21 mouse cellular contexts compared by ENCODE assay signal in the genomic region with DNA sequence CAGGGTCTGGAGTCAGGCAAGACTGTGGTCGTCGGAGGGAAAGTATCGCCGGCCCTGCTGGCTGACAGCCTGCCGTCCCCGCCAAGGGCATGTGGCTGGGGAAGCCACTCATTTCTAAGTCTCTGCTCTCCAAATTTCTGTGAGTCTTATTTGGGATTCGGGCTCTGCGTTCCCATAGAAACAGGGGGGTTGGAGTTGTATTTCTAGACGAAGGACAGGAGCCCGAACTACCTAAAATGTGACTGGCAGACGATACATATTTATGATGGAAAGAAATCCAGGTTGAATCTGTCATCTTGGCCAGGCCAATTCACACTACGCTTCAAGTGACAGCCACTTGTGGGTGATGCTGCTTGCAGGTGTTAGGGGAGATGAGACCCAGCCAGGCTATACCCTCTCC.
DNase-seq lines count a peak whose midpoint lies in the region; ATAC-seq and TF ChIP-seq lines count a peak whose summit lies in the region.
"Had no signal": no experiment of that assay in that cellular context is flagged by ENCODE, and none has a peak within 500 bp of the region (broad histone marks: within the 10 kb centered on the region; RNA-seq: fewer than 3 reads in every experiment).

No protein-coding gene starts in this region.

- ATAC-seq in forebrain, postnatal 0 days = peak; percentile 73
- no peak for ATAC-seq in forebrain, embryonic 16.5 days
- ATAC-seq: activated CD4-positive, CD25-positive, alpha-beta regulatory T cell, adult 4 months; forebrain, embryonic 13.5 days; hindbrain, embryonic 16.5 days had no signal

- intact Hi-C loops in left cerebral cortex, postnatal 25 days (cut with DNase I) = no loop called here
- intact Hi-C loops in left cerebral cortex, adult 2 months (cut with DNase I) = no loop called here

- no peaks in the 10 kb centered on the region for H3K36me3 ChIP-seq in forebrain, postnatal 0 days (ENCODE audit: insufficient read depth)
- H3K36me3 ChIP-seq in forebrain, embryonic 16.5 days (ENCODE audit: control insufficient read depth, insufficient read depth) = no peaks in the 10 kb centered on the region
- H3K36me3 ChIP-seq: forebrain, embryonic 10.5 days; hindbrain, embryonic 13.5 days had no signal

- H3K9me3 ChIP-seq in forebrain, postnatal 0 days (ENCODE audit: low read length) = no peaks in the 10 kb centered on the region
- H3K9me3 ChIP-seq in forebrain, embryonic 16.5 days (ENCODE audit: control insufficient read depth, low read length) = no peaks in the 10 kb centered on the region
- H3K9me3 ChIP-seq: forebrain, embryonic 10.5 days; forebrain, embryonic 13.5 days; hindbrain, embryonic 13.5 days had no signal

- TF ChIP-seq CTCF in forebrain, postnatal 0 days (IDR thresholded peaks at IDR 0.05; ENCODE audit: low read depth) = no peak
- no peak for TF ChIP-seq CTCF in left cerebral cortex, adult 2 months (IDR thresholded peaks at IDR 0.05)

- H3K9ac ChIP-seq in forebrain, postnatal 0 days = no peak overlapping the region
- H3K9ac ChIP-seq in forebrain, embryonic 16.5 days (replicated peaks; ENCODE audit: low read depth, low read length) = no peak overlapping the region
- H3K9ac ChIP-seq: forebrain, embryonic 13.5 days; hindbrain, embryonic 13.5 days had no signal

- H3K27me3 ChIP-seq in forebrain, postnatal 0 days (ENCODE audit: insufficient read depth, low read length) = no peaks in the 10 kb centered on the region
- no peaks in the 10 kb centered on the region for H3K27me3 ChIP-seq in forebrain, embryonic 16.5 days (replicated peaks; ENCODE audit: control insufficient read depth, insufficient read depth, low read length)
- H3K27me3 ChIP-seq: hindbrain, embryonic 13.5 days had no signal

- DNase-seq in forebrain, postnatal 0 days = peak; percentile 64
- peak; percentile 21 to 43 for DNase-seq in left cerebral cortex, postnatal 25 days (ENCODE audit: low spot score in 2 of 2)
- DNase-seq in left cerebral cortex, adult 2 months (ENCODE audit: extremely low spot score in 1 of 2, low spot score in 2 of 2) = no peak
- DNase-seq in right cerebral cortex, postnatal 10 days (ENCODE audit: low spot score in 2 of 2) = peak; percentile 59 to 82
- DNase-seq in right cerebral cortex, adult 2 months (ENCODE audit: low spot score in 2 of 2) = no peak
- DNase-seq in brain, adult 2 months (ENCODE audit: low read depth, low spot score) = peak; percentile 38
- DNase-seq: adrenal gland, adult 8-10 months; adrenal gland, postnatal 25 days; cerebellum, adult 18-20 months; cerebellum, adult 9-10 months; cerebellum, postnatal 14 days; gastrocnemius, adult 2 months; gastrocnemius, postnatal 14 days; heart, adult 11 months had no signal

- H3K27ac ChIP-seq in forebrain, postnatal 0 days (ENCODE audit: low read depth, low read length) = 0 out of 2 replicates have a peak overlapping the region, but pooled peaks have one; percentile 36
- H3K27ac ChIP-seq in forebrain, embryonic 16.5 days (ENCODE audit: low read length) = no peak overlapping the region
- no peak overlapping the region for H3K27ac ChIP-seq in left cerebral cortex, adult 2 months
- H3K27ac ChIP-seq: forebrain, embryonic 10.5 days; forebrain, embryonic 13.5 days; gastrocnemius, adult 2 months; hindbrain, embryonic 13.5 days had no signal

- H3K4me2 ChIP-seq in forebrain, postnatal 0 days (ENCODE audit: low read depth) = no peak overlapping the region
- H3K4me2 ChIP-seq in forebrain, embryonic 16.5 days (ENCODE audit: low read length) = no peak overlapping the region
- H3K4me2 ChIP-seq: forebrain, embryonic 13.5 days; heart, embryonic 11.5 days; hindbrain, embryonic 13.5 days had no signal

- peaks cover 6% of the 10 kb centered on the region; the same call in 1 of the 2 replicates for H3K4me1 ChIP-seq in forebrain, postnatal 0 days (ENCODE audit: insufficient read depth)
- H3K4me1 ChIP-seq in forebrain, embryonic 16.5 days (replicated peaks; ENCODE audit: control insufficient read depth, insufficient read depth, low read length) = peaks cover 2% of the 10 kb centered on the region; the same call in 1 of the 2 replicates
- H3K4me1 ChIP-seq: forebrain, embryonic 10.5 days; forebrain, embryonic 13.5 days; hindbrain, embryonic 13.5 days had no signal

- 54% methylated on average over 12 of the region's 12 CpGs for WGBS in forebrain, postnatal 0 days
- 74% methylated on average over 12 of the region's 12 CpGs for WGBS in forebrain, embryonic 16.5 days

- no peak overlapping the region for H3K4me3 ChIP-seq in forebrain, postnatal 0 days (ENCODE audit: low read depth, low read length)
- no peak overlapping the region for H3K4me3 ChIP-seq in forebrain, embryonic 16.5 days (replicated peaks; ENCODE audit: low read length)
- H3K4me3 ChIP-seq in left cerebral cortex, adult 2 months = no peak overlapping the region
- H3K4me3 ChIP-seq: forebrain, embryonic 10.5 days; forebrain, embryonic 13.5 days; gastrocnemius, adult 2 months; hindbrain, embryonic 13.5 days had no signal

Comparison
In these comparisons a context has a peak if more than half of its experiments do, and no peak if none do; other contexts are left out.
1. DNase-seq: peak in forebrain, postnatal 0 days (single experiment), left cerebral cortex, postnatal 25 days (2 of 2), right cerebral cortex, postnatal 10 days (2 of 2) and brain, adult 2 months (single experiment); none in left cerebral cortex, adult 2 months (0 of 2) and right cerebral cortex, adult 2 months (0 of 2).